ENCODE assay signal across 10 mouse cellular contexts in genomic region chr9:121366864-121367245, GRCm38 (mm10).
DNase-seq lines count a peak whose midpoint lies in the region; ATAC-seq lines count a peak whose summit lies in the region.
"Had no signal": no experiment of that assay in that cellular context is flagged by ENCODE, and none has a peak within 500 bp of the region (broad histone marks: within the 10 kb centered on the region; RNA-seq: fewer than 3 reads in every experiment).

No protein-coding gene starts in this region.

- H3K36me3 ChIP-seq in heart, embryonic 14.5 days (ENCODE audit: control insufficient read depth, insufficient read depth, low read length) = peaks cover 32% of the 10 kb centered on the region
- H3K36me3 ChIP-seq in hindbrain, embryonic 16.5 days (ENCODE audit: control insufficient read depth, insufficient read depth, low read length) = no peaks in the 10 kb centered on the region

- ATAC-seq in heart, embryonic 14.5 days (ENCODE audit: insufficient number of reproducible peaks, insufficient read depth, low FRiP score, low read depth) = no peak
- ATAC-seq in hindbrain, embryonic 16.5 days = peak; percentile 76
- ATAC-seq in erythroid progenitor cell, adult 5-6 weeks (replicated peaks; ENCODE audit: low FRiP score, poor library complexity, severe bottlenecking) = no peak

- no peaks in the 10 kb centered on the region for H3K9me3 ChIP-seq in heart, embryonic 14.5 days (ENCODE audit: control insufficient read depth, low read length)
- no peaks in the 10 kb centered on the region for H3K9me3 ChIP-seq in hindbrain, embryonic 16.5 days (ENCODE audit: control insufficient read depth, low read length)
- H3K9me3 ChIP-seq: stomach, embryonic 15.5 days had no signal

- no peak for DNase-seq in heart, adult 8-10 months (ENCODE audit: low spot score)
- DNase-seq in adipocyte (ENCODE audit: low spot score) = peak; percentile 77
- DNase-seq in fat pad, adult 2 months (ENCODE audit: extremely low read depth, low read depth, low spot score) = peak; percentile 87
- no peak for DNase-seq in left cerebral cortex, adult 11 months (ENCODE audit: low spot score)
- DNase-seq in ovary, postnatal 14 days (ENCODE audit: low spot score) = no peak

- no peak overlapping the region for H3K4me3 ChIP-seq in heart, embryonic 14.5 days (ENCODE audit: control insufficient read depth in 1 of 2, insufficient read depth in 1 of 2, low read depth in 1 of 2, low read length in 2 of 2)
- H3K4me3 ChIP-seq in hindbrain, embryonic 16.5 days (ENCODE audit: low read length) = peak overlapping the region; percentile 17; the same call in 1 of the 2 replicates
- H3K4me3 ChIP-seq: stomach, embryonic 15.5 days had no signal

- 72% methylated on average over 12 of the region's 12 CpGs for WGBS in heart, embryonic 14.5 days
- 46% methylated on average over 12 of the region's 12 CpGs for WGBS in hindbrain, embryonic 16.5 days

- H3K9ac ChIP-seq in heart, embryonic 14.5 days (ENCODE audit: low read length) = no peak overlapping the region
- peak overlapping the region; percentile 33; the same call in 1 of the 2 replicates for H3K9ac ChIP-seq in hindbrain, embryonic 16.5 days (ENCODE audit: low read depth, low read length)
- H3K9ac ChIP-seq: liver, embryonic 14.5 days; stomach, embryonic 15.5 days had no signal

- H3K4me1 ChIP-seq in heart, embryonic 14.5 days (ENCODE audit: control insufficient read depth in 2 of 2, insufficient read depth in 2 of 2, low read length in 2 of 2) = peaks cover 21 to 32% of the 10 kb centered on the region in 2 experiments
- peaks cover 29% of the 10 kb centered on the region for H3K4me1 ChIP-seq in hindbrain, embryonic 16.5 days (ENCODE audit: control insufficient read depth, insufficient read depth, low read depth, low read length)

- no peaks in the 10 kb centered on the region for H3K27me3 ChIP-seq in heart, embryonic 14.5 days (ENCODE audit: control insufficient read depth, insufficient read depth, low read length)
- H3K27me3 ChIP-seq in hindbrain, embryonic 16.5 days (replicated peaks; ENCODE audit: control insufficient read depth, insufficient read depth, low read length) = no peaks in the 10 kb centered on the region
- H3K27me3 ChIP-seq: stomach, embryonic 15.5 days had no signal

- H3K27ac ChIP-seq in heart, embryonic 14.5 days (replicated peaks in 1 of 2; ENCODE audit: control insufficient read depth in 1 of 2, insufficient read depth in 1 of 2, low read depth in 2 of 2, low read length in 2 of 2) = peak overlapping the region; percentile 14 to 28; a peak in 3 of 4 replicates
- peak overlapping the region; percentile 83 for H3K27ac ChIP-seq in hindbrain, embryonic 16.5 days (ENCODE audit: low read depth, low read length)
- H3K27ac ChIP-seq: liver, embryonic 14.5 days had no signal

- H3K4me2 ChIP-seq in heart, embryonic 14.5 days (ENCODE audit: low read length) = no peak overlapping the region
- H3K4me2 ChIP-seq in hindbrain, embryonic 16.5 days (ENCODE audit: low read length) = peak overlapping the region; percentile 41
- H3K4me2 ChIP-seq: stomach, embryonic 15.5 days had no signal

Comparison
In these comparisons a context has a peak if more than half of its experiments do, and no peak if none do; other contexts are left out.
1. DNase-seq: peak in adipocyte (single experiment) and fat pad, adult 2 months (single experiment); none in heart, adult 8-10 months (single experiment), left cerebral cortex, adult 11 months (single experiment) and ovary, postnatal 14 days (single experiment).